Mouse (Mus musculus) stomach, embryonic 15.5 days (tissue): ENCODE results near the gene Whrn. TPM values are rescaled to one million over a fixed set of nuclear protein-coding genes. Genes with fewer than 3 reads are reported as not detected.

Experiments used
- ATAC-seq: fragments of 200-750 bp; cut with Nextera tagmentation; 2 replicates; pipeline ENCODE4 v1.8.0; 2017; ENCODE audit warnings: low read depth, moderate number of reproducible peaks, moderate TSS enrichment; ENCODE audit not compliant: insufficient read depth, low FRiP score
- H3K27ac ChIP-seq: fragments of 300-500 bp; sonication (generic); 2 replicates; pipeline ENCODE4 v1.5.1; 2015; ENCODE audit warnings: mild to moderate bottlenecking, inconsistent platforms
- H3K27me3 ChIP-seq: fragments of 300-500 bp; sonication (generic); replicated peaks from 2 replicates; pipeline ENCODE4 v1.6.1; 2015; ENCODE audit warnings: inconsistent platforms
- H3K36me3 ChIP-seq: fragments of 300-500 bp; sonication (generic); 2 replicates; pipeline ENCODE4 v1.6.1; 2015; ENCODE audit warnings: inconsistent platforms
- H3K4me1 ChIP-seq: fragments of 300-500 bp; sonication (generic); 2 replicates; pipeline ENCODE4 v1.6.1; 2015; ENCODE audit warnings: inconsistent platforms
- H3K4me2 ChIP-seq: fragments of 300-500 bp; sonication (generic); 2 replicates; pipeline ENCODE4 v1.6.1; 2015; ENCODE audit warnings: mild to moderate bottlenecking, inconsistent platforms
- H3K4me3 ChIP-seq: fragments of 300-500 bp; sonication (generic); replicated peaks from 2 replicates; pipeline ENCODE4 v1.5.1; 2015; ENCODE audit warnings: inconsistent platforms
- H3K9ac ChIP-seq: fragments of 300-500 bp; sonication (generic); 2 replicates; pipeline ENCODE4 v1.6.1; 2015; ENCODE audit warnings: inconsistent platforms
- H3K9me3 ChIP-seq: fragments of 300-500 bp; sonication (generic); 2 replicates; pipeline ENCODE4 v1.6.1; 2016; ENCODE audit warnings: inconsistent platforms
- WGBS: fragments of 180-500 bp; shearing (Covaris S2); methylation state at CpG from one replicate; pipeline ENCODE4 v1.1.7; 2015; 5-methylcytosine and 5-hydroxymethylcytosine counted together
- polyA plus RNA-seq: library from polyadenylated mRNA; unstranded; fragments of >200 nt; fragmentation: Nextera tagmentation; extraction: Ambion mirVana; gene quantifications from 2 replicates; pipeline ENCODE4 v1.2.1, GENCODE M21; 2015

The Whrn gene
- polyA plus RNA-seq, 1 experiment from 2014 or later = 4.1 TPM

DNA sequence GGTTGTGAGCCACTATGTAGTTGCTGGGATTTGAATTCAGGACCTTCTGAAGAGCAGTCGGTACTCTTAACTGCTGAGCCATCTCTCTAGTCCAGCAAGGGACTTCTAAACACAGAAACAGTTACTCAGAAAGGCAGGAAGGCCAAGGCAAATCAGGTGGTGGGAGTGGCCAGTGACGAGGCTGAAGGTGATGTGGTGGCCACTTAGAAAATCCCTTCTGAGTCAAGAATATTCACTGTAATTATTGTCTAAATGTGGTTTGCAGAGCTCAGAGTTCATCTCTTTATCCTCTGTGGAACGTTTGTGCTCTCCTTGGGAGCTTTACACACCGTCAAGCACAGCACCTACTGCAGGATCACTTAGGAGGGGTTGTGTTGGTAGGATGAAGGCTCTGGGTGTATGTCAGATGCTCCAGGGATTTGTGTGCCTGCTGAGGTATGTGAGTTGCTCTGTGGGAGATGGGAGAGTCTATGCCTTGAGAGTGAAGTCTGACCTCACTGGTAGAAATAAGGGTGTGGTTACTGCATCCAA lies 18.7 kb upstream of the Whrn start:
- Histone ChIP-seq H3K9ac (no peak overlapping the region), H3K36me3 (no peaks in the 10 kb centered on the region), H3K4me2 (no peak overlapping the region), H3K4me1 (no peaks in the 10 kb centered on the region), H3K27ac (no peak overlapping the region), H3K9me3 (no peaks in the 10 kb centered on the region), H3K4me3 (no peak overlapping the region), H3K27me3 (no peaks in the 10 kb centered on the region)
- ATAC-seq = no peak
- 64% methylated on average over 4 of the region's 4 CpGs for WGBS

- Histone ChIP-seq H3K27me3 (no peaks in the 10 kb centered on the region), H3K36me3 (no peaks in the 10 kb centered on the region), H3K4me3 (no peak overlapping the region), H3K4me2 (no peak overlapping the region), H3K9ac (no peak overlapping the region), H3K9me3 (no peaks in the 10 kb centered on the region), H3K4me1 (no peaks in the 10 kb centered on the region), H3K27ac (no peak overlapping the region)
- WGBS = 77% methylated on average over 2 of the region's 2 CpGs
- ATAC-seq = no peak
Measured at GRCm38 (mm10) chr4:63512921-63513320, 17.1 kb upstream of the Whrn start.

- no peaks in the 10 kb centered on the region for H3K27me3 ChIP-seq
- no peak overlapping the region for H3K4me3 ChIP-seq
- no peak overlapping the region for H3K27ac ChIP-seq
- no peaks in the 10 kb centered on the region for H3K36me3 ChIP-seq
- H3K9ac ChIP-seq = no peak overlapping the region
- ATAC-seq = no peak
- H3K9me3 ChIP-seq = no peaks in the 10 kb centered on the region
- no peaks in the 10 kb centered on the region for H3K4me1 ChIP-seq
- no peak overlapping the region for H3K4me2 ChIP-seq
- WGBS = 27% methylated on average over 4 of the region's 4 CpGs
Measured at GRCm38 (mm10) chr4:63508232-63508631, 12.4 kb upstream of the Whrn start.

- Histone ChIP-seq H3K4me2 (no peak overlapping the region), H3K4me3 (no peak overlapping the region), H3K4me1 (no peaks in the 10 kb centered on the region), H3K36me3 (no peaks in the 10 kb centered on the region), H3K27ac (no peak overlapping the region), H3K9me3 (no peaks in the 10 kb centered on the region), H3K9ac (no peak overlapping the region), H3K27me3 (no peaks in the 10 kb centered on the region)
- 73% methylated on average over 5 of the region's 5 CpGs for WGBS
- ATAC-seq = no peak
Measured at GRCm38 (mm10) chr4:63507478-63507877, 11.7 kb upstream of the Whrn start.

GRCm38 (mm10) chr4:63503949-63504348 lies 8.2 kb upstream of the Whrn start:
- no peak for ATAC-seq
- no peaks in the 10 kb centered on the region for H3K27me3 ChIP-seq
- 72% methylated on average over 5 of the region's 5 CpGs for WGBS
- no peak overlapping the region for H3K4me2 ChIP-seq
- H3K9me3 ChIP-seq = no peaks in the 10 kb centered on the region
- no peak overlapping the region for H3K9ac ChIP-seq
- H3K36me3 ChIP-seq = no peaks in the 10 kb centered on the region
- H3K27ac ChIP-seq = no peak overlapping the region
- H3K4me1 ChIP-seq = no peaks in the 10 kb centered on the region
- H3K4me3 ChIP-seq = no peak overlapping the region

DNA sequence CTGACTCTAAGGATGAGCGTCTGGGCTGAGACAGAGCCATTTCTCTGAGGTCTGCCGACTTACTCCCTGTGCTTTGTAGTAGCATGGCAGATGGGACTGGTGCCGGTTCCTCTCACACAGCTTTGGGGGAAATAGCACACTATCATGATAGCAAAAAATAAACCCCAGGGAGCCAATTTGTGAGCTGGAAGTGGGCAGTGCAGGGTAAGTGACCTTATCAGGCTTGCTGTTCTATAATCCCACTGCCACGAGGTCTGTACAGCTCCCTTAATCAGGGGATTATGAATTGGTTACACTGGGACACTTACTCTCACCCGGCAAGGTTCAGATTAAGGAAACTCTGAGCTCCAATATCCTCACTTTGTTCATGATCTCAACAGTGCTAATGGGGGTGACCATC lies 5.3 kb upstream of the Whrn start:
- H3K27ac ChIP-seq = no peak overlapping the region
- 74% methylated on average over 5 of the region's 5 CpGs for WGBS
- no peak overlapping the region for H3K4me2 ChIP-seq
- no peak overlapping the region for H3K4me3 ChIP-seq
- no peaks in the 10 kb centered on the region for H3K27me3 ChIP-seq
- H3K4me1 ChIP-seq = 0 out of 2 replicates have a peak, but pooled peaks cover 4% of the 10 kb centered on the region
- no peak overlapping the region for H3K9ac ChIP-seq
- ATAC-seq = no peak
- H3K36me3 ChIP-seq = no peaks in the 10 kb centered on the region
- no peaks in the 10 kb centered on the region for H3K9me3 ChIP-seq

DNA sequence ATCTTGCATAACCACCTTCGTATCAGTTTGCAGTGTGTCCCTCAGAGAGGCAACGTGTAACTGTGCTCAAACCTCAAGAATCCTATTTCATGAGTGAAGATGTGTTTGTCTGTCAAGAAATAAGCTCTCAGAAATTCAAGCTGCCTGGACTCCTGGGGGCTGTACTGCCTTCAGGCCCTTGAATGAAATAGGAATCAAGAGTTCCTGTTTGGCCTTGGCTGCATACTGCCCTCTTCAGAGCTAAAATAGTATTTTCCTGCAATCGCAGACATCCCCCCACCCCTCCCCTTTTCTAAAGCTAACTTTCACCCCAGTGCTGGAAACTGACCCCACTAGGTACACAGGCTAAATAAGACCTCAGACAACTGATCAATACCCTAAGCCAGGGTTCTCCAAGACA lies 2.6 kb upstream of the Whrn start:
- Histone ChIP-seq H3K4me1 (peaks cover 20% of the 10 kb centered on the region), H3K27ac (no peak overlapping the region), H3K9ac (no peak overlapping the region), H3K36me3 (no peaks in the 10 kb centered on the region), H3K4me2 (no peak overlapping the region), H3K27me3 (peaks cover 11% of the 10 kb centered on the region; the same call in 1 of the 2 replicates), H3K4me3 (no peak overlapping the region), H3K9me3 (no peaks in the 10 kb centered on the region)
- no peak for ATAC-seq
- 24% methylated on average over 3 of the region's 3 CpGs for WGBS

DNA sequence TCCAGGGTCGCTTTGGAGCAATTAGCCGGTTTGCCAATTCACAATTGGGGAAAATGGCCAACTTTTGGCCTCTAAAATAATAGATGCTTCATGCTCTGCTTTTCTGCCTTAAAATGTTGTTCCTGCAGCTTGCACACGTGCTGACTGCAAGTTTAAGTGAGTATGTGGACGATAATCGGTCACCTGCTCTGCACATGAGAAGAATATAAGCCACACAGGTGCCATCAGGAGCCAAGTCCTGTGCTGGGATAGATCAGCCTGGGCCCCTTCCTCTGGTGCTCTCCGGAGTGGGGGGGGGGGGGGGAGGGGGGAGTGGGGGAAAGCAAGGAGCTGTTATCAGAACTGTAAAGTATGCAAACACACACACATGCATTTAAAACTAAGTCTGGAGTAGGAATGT lies 521 bp upstream of the Whrn start:
- ATAC-seq = peak; percentile 47; the same call in 1 of the 2 replicates
- Histone ChIP-seq H3K27ac (no peak overlapping the region), H3K36me3 (no peaks in the 10 kb centered on the region), H3K9ac (0 out of 2 replicates have a peak overlapping the region, but pooled peaks have one; percentile 16), H3K27me3 (peaks cover 12% of the 10 kb centered on the region; the same call in 1 of the 2 replicates), H3K4me2 (peak overlapping the region; percentile 97), H3K9me3 (no peaks in the 10 kb centered on the region), H3K4me3 (peak overlapping the region; percentile 62), H3K4me1 (peaks cover 20% of the 10 kb centered on the region)
- 16% methylated on average over 6 of the region's 6 CpGs for WGBS

GRCm38 (mm10) chr4:63494967-63495914 lies 550 bp downstream of the Whrn start:
- no peaks in the 10 kb centered on the region for H3K36me3 ChIP-seq
- H3K27me3 ChIP-seq = peaks cover 12% of the 10 kb centered on the region; the same call in 1 of the 2 replicates
- peak overlapping the region; percentile 45; the same call in 1 of the 2 replicates for H3K9ac ChIP-seq
- no peaks in the 10 kb centered on the region for H3K9me3 ChIP-seq
- ATAC-seq = peak; percentile 35
- H3K27ac ChIP-seq = no peak overlapping the region
- H3K4me1 ChIP-seq = peaks cover 20% of the 10 kb centered on the region
- H3K4me2 ChIP-seq = peak overlapping the region; percentile 97
- peak overlapping the region; percentile 62 for H3K4me3 ChIP-seq
- WGBS = under 1% methylated on average over 79 of the region's 107 CpGs

- Histone ChIP-seq H3K27me3 (peaks cover 12% of the 10 kb centered on the region; the same call in 1 of the 2 replicates), H3K9ac (no peak overlapping the region), H3K36me3 (no peaks in the 10 kb centered on the region), H3K4me2 (peak overlapping the region; percentile 97), H3K4me1 (peaks cover 20% of the 10 kb centered on the region), H3K9me3 (no peaks in the 10 kb centered on the region), H3K4me3 (peak overlapping the region; percentile 62), H3K27ac (no peak overlapping the region)
- 4% methylated on average over 43 of the region's 43 CpGs for WGBS
- ATAC-seq = no peak
Measured at GRCm38 (mm10) chr4:63494401-63494966, 1.3 kb downstream of the Whrn start.

- H3K9ac ChIP-seq = no peak overlapping the region
- H3K36me3 ChIP-seq = no peaks in the 10 kb centered on the region
- WGBS = 42% methylated on average over 9 of the region's 9 CpGs
- H3K4me2 ChIP-seq = peak overlapping the region; percentile 97
- no peak overlapping the region for H3K27ac ChIP-seq
- H3K4me3 ChIP-seq = no peak overlapping the region
- no peak for ATAC-seq
- H3K9me3 ChIP-seq = no peaks in the 10 kb centered on the region
- peaks cover 12% of the 10 kb centered on the region; the same call in 1 of the 2 replicates for H3K27me3 ChIP-seq
- peaks cover 20% of the 10 kb centered on the region for H3K4me1 ChIP-seq
Measured at GRCm38 (mm10) chr4:63493351-63494121, 2.3 kb downstream of the Whrn start.
